Comparison of ENCODE assay signal across 12 mouse cellular contexts in the genomic region with DNA sequence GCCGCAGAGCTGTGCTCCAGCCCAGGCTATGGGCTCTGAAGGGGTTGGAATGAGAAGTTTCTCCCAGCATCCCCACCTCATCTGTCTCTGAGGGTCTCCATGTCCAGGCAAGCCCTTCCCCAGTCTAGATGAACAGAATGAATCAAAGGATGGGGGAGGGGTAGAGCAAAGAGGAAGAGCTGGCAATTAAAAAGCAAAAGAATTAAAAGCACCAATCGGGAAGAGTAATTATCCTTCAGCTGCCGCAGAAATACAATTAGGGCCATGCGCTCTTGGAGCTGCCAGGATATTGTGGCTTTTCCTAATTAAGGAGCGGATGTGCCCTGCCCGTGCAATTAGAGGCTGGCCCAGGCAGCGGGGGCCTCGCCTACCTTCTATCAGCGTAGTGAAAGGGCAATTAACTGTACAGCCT. TPM values are rescaled to one million over a fixed set of nuclear protein-coding genes. Genes with fewer than 3 reads are reported as not detected.
DNase-seq lines count a peak whose midpoint lies in the region; ATAC-seq lines count a peak whose summit lies in the region.
"Had no signal": no experiment of that assay in that cellular context is flagged by ENCODE, and none has a peak within 500 bp of the region (broad histone marks: within the 10 kb centered on the region; RNA-seq: fewer than 3 reads in every experiment).

No protein-coding gene starts in this region.

- 0 out of 2 replicates have a peak, but pooled peaks cover 3% of the 10 kb centered on the region for H3K36me3 ChIP-seq in forebrain, embryonic 12.5 days (replicated peaks)
- H3K36me3 ChIP-seq in hindbrain, embryonic 16.5 days (ENCODE audit: control insufficient read depth, insufficient read depth, low read length) = no peaks in the 10 kb centered on the region
- H3K36me3 ChIP-seq in neural tube, embryonic 12.5 days = no peaks in the 10 kb centered on the region

- peak overlapping the region; percentile 40; the same call in 1 of the 2 replicates for H3K9ac ChIP-seq in forebrain, embryonic 12.5 days
- peak overlapping the region; percentile 33; the same call in 1 of the 2 replicates for H3K9ac ChIP-seq in hindbrain, embryonic 16.5 days (ENCODE audit: low read depth, low read length)
- peak overlapping the region; percentile 34; the same call in 1 of the 2 replicates for H3K9ac ChIP-seq in neural tube, embryonic 12.5 days
- H3K9ac ChIP-seq: liver, postnatal 0 days had no signal

- peak overlapping the region; percentile 95 for H3K27ac ChIP-seq in forebrain, embryonic 12.5 days
- H3K27ac ChIP-seq in hindbrain, embryonic 16.5 days (ENCODE audit: low read depth, low read length) = peak overlapping the region; percentile 61
- H3K27ac ChIP-seq in neural tube, embryonic 12.5 days = peak overlapping the region; percentile 58

- peak overlapping the region; percentile 25 for H3K4me3 ChIP-seq in forebrain, embryonic 12.5 days (replicated peaks)
- H3K4me3 ChIP-seq in hindbrain, embryonic 16.5 days (ENCODE audit: low read length) = peak overlapping the region; percentile 11; the same call in 1 of the 2 replicates
- peak overlapping the region; percentile 1; the same call in 1 of the 2 replicates for H3K4me3 ChIP-seq in neural tube, embryonic 12.5 days

- DNase-seq in embryo, embryonic 11 days = peak; percentile 38
- no peak for DNase-seq in ovary, adult 18-20 months (ENCODE audit: low spot score)
- DNase-seq in frontal cortex, postnatal 14 days (ENCODE audit: low spot score in 2 of 2) = no peak
- DNase-seq in thymus, postnatal 14 days = no peak
- DNase-seq in kidney, adult 11 months = no peak
- DNase-seq: cerebellum, postnatal 14 days; kidney, postnatal 14 days; liver, postnatal 0 days; right cerebral cortex, postnatal 14 days had no signal

- WGBS in forebrain, embryonic 12.5 days = 13% methylated on average over 9 of the region's 9 CpGs
- 23% methylated on average over 9 of the region's 9 CpGs for WGBS in hindbrain, embryonic 16.5 days
- WGBS in neural tube, embryonic 12.5 days = 14% methylated on average over 9 of the region's 9 CpGs

- no peaks in the 10 kb centered on the region for H3K9me3 ChIP-seq in forebrain, embryonic 12.5 days
- H3K9me3 ChIP-seq in hindbrain, embryonic 16.5 days (ENCODE audit: control insufficient read depth, low read length) = no peaks in the 10 kb centered on the region
- H3K9me3 ChIP-seq in neural tube, embryonic 12.5 days = no peaks in the 10 kb centered on the region

- H3K4me2 ChIP-seq in forebrain, embryonic 12.5 days = peak overlapping the region; percentile 52
- H3K4me2 ChIP-seq in hindbrain, embryonic 16.5 days (ENCODE audit: low read length) = peak overlapping the region; percentile 49
- peak overlapping the region; percentile 50 for H3K4me2 ChIP-seq in neural tube, embryonic 12.5 days (replicated peaks)

- peaks cover 67% of the 10 kb centered on the region for H3K4me1 ChIP-seq in forebrain, embryonic 12.5 days
- H3K4me1 ChIP-seq in hindbrain, embryonic 16.5 days (ENCODE audit: control insufficient read depth, insufficient read depth, low read depth, low read length) = peaks cover 32% of the 10 kb centered on the region
- H3K4me1 ChIP-seq in neural tube, embryonic 12.5 days = peaks cover 51% of the 10 kb centered on the region

- peaks cover 22% of the 10 kb centered on the region for H3K27me3 ChIP-seq in forebrain, embryonic 12.5 days
- H3K27me3 ChIP-seq in hindbrain, embryonic 16.5 days (replicated peaks; ENCODE audit: control insufficient read depth, insufficient read depth, low read length) = no peaks in the 10 kb centered on the region
- H3K27me3 ChIP-seq in neural tube, embryonic 12.5 days (replicated peaks) = 0 out of 2 replicates have a peak, but pooled peaks cover 7% of the 10 kb centered on the region

- ATAC-seq in forebrain, embryonic 12.5 days (ENCODE audit: low FRiP score) = peak; percentile 67
- ATAC-seq in hindbrain, embryonic 16.5 days = 0 out of 2 replicates have a peak, but pooled peaks have one; percentile 16
- ATAC-seq in neural tube, embryonic 12.5 days (ENCODE audit: low FRiP score, low read depth) = peak; percentile 11; the same call in 1 of the 2 replicates
- ATAC-seq: liver, postnatal 0 days had no signal

RNA-seq across cellular contexts. Expression of a gene that starts 8.2 kb away (rescaled TPM):
- polyA plus RNA-seq in forebrain, embryonic 12.5 days (2016; fragmentation: Nextera tagmentation; extraction: Ambion mirVana) = 55.2 and 57.4 TPM in 2 replicates
- 57.7 and 65.3 TPM in 2 replicates for polyA plus RNA-seq in hindbrain, embryonic 16.5 days (2015; fragmentation: Nextera tagmentation; extraction: Ambion mirVana)
- 47.6 and 48.0 TPM in 2 replicates for polyA plus RNA-seq in neural tube, embryonic 12.5 days (2016; fragmentation: Nextera tagmentation; extraction: Ambion mirVana)

RNA-seq across cellular contexts. Expression of a gene that starts 25.8 kb away (rescaled TPM):
- polyA plus RNA-seq in forebrain, embryonic 12.5 days (2016; fragmentation: Nextera tagmentation; extraction: Ambion mirVana) = 0.29 TPM in 1 of 2 replicates, not detected in the other
- polyA plus RNA-seq in hindbrain, embryonic 16.5 days (2015; fragmentation: Nextera tagmentation; extraction: Ambion mirVana) = 1.6 and 2.1 TPM in 2 replicates
- polyA plus RNA-seq in neural tube, embryonic 12.5 days (2016; fragmentation: Nextera tagmentation; extraction: Ambion mirVana) = 0.38 and 0.41 TPM in 2 replicates

RNA-seq across cellular contexts. Expression of a gene that starts 40.4 kb away (rescaled TPM):
- 22.2 and 23.3 TPM in 2 replicates for polyA plus RNA-seq in forebrain, embryonic 12.5 days (2016; fragmentation: Nextera tagmentation; extraction: Ambion mirVana)
- polyA plus RNA-seq in hindbrain, embryonic 16.5 days (2015; fragmentation: Nextera tagmentation; extraction: Ambion mirVana) = 9.9 and 12.1 TPM in 2 replicates
- polyA plus RNA-seq in neural tube, embryonic 12.5 days (2016; fragmentation: Nextera tagmentation; extraction: Ambion mirVana) = 19.7 TPM in 2 replicates

Comparison
In these comparisons a context has a peak if more than half of its experiments do, and no peak if none do; other contexts are left out.
1. ATAC-seq: peak in every context shown above with its lines; median percentile 67 in forebrain, embryonic 12.5 days; 16 in hindbrain, embryonic 16.5 days; 11 in neural tube, embryonic 12.5 days.